Mouse (Mus musculus) T-helper 2 cell (primary cell): Measurements from ENCODE around the gene Pex14.

Experiments used
- in situ Hi-C: fragments of 300-600 bp; cut with MboI, MseI; formaldehyde crosslinking; loops from one replicate; pipeline ENCODE4 v1.15.1; 2025; ENCODE audit warnings: high pct_unique_total_duplicates

Gene Pex14

GRCm38 (mm10) chr4:149058298-149058697 is 41.4 kb downstream of the Pex14 start:
- in situ Hi-C loops: no loop called here

- in situ Hi-C loops: no loop called here
These were observed 42.2 kb downstream of the Pex14 start for GRCm38 (mm10) chr4:149057470-149057869.

GRCm38 (mm10) chr4:149056957-149057356 is 42.7 kb downstream of the Pex14 start:
- in situ Hi-C loops: no loop called here

GRCm38 (mm10) chr4:149055847-149056246 is 43.8 kb downstream of the Pex14 start:
- in situ Hi-C loops: no loop called here

- in situ Hi-C loops: no loop called here
These were observed 50.1 kb downstream of the Pex14 start for GRCm38 (mm10) chr4:149049351-149050159.

GRCm38 (mm10) chr4:149048625-149049228 is 50.9 kb downstream of the Pex14 start:
- in situ Hi-C loops: no loop called here

GRCm38 (mm10) chr4:149047360-149047759 is 52.3 kb downstream of the Pex14 start:
- in situ Hi-C loops: no loop called here

- in situ Hi-C loops: no loop called here
These were observed 53.8 kb downstream of the Pex14 start for GRCm38 (mm10) chr4:149045885-149046284.

- in situ Hi-C loops: no loop called here
These were observed 59.4 kb downstream of the Pex14 start for GRCm38 (mm10) chr4:149040289-149040688.

- in situ Hi-C loops: no loop called here
These were observed 62.0 kb downstream of the Pex14 start for GRCm38 (mm10) chr4:149037706-149038105.

GRCm38 (mm10) chr4:149036592-149036991 is 63.1 kb downstream of the Pex14 start:
- in situ Hi-C loops: no loop called here

- in situ Hi-C loops: no loop called here
These were observed 68.2 kb downstream of the Pex14 start for GRCm38 (mm10) chr4:149031507-149031906.

GRCm38 (mm10) chr4:149027571-149027970 is 72.1 kb downstream of the Pex14 start:
- in situ Hi-C loops: no loop called here

- in situ Hi-C loops: no loop called here
These were observed 74.4 kb downstream of the Pex14 start for GRCm38 (mm10) chr4:149025242-149025641.

- in situ Hi-C loops: no loop called here
These were observed 78.7 kb downstream of the Pex14 start for GRCm38 (mm10) chr4:149021021-149021420.

GRCm38 (mm10) chr4:149019456-149019855 is 80.2 kb downstream of the Pex14 start:
- in situ Hi-C loops: no loop called here

- in situ Hi-C loops: no loop called here
These were observed 92.9 kb downstream of the Pex14 start for GRCm38 (mm10) chr4:149006756-149007155.

GRCm38 (mm10) chr4:149006107-149006506 is 93.6 kb downstream of the Pex14 start:
- in situ Hi-C loops: no loop called here

GRCm38 (mm10) chr4:149002441-149003093 is 97.1 kb downstream of the Pex14 start:
- in situ Hi-C loops: no loop called here

GRCm38 (mm10) chr4:149001515-149001914 is 98.2 kb downstream of the Pex14 start:
- in situ Hi-C loops: no loop called here

- in situ Hi-C loops: no loop called here
These were observed 98.9 kb downstream of the Pex14 start for GRCm38 (mm10) chr4:149000746-149001145.

- in situ Hi-C loops: no loop called here
These were observed 105.7 kb downstream of the Pex14 start for GRCm38 (mm10) chr4:148993948-148994347.

GRCm38 (mm10) chr4:148990038-148990437 is 109.6 kb downstream of the Pex14 start:
- in situ Hi-C loops: no loop called here
